ENCODE assay signal across 17 mouse cellular contexts in genomic region chr4:139646916-139647315, GRCm38 (mm10). TPM values are rescaled to one million over a fixed set of nuclear protein-coding genes. Genes with fewer than 3 reads are reported as not detected.
DNase-seq lines count a peak whose midpoint lies in the region; TF ChIP-seq lines count a peak whose summit lies in the region.
"Had no signal": no experiment of that assay in that cellular context is flagged by ENCODE, and none has a peak within 500 bp of the region (broad histone marks: within the 10 kb centered on the region; RNA-seq: fewer than 3 reads in every experiment).

No protein-coding gene starts in this region.

- no peak overlapping the region for H3K27ac ChIP-seq in layer of hippocampus, adult 2 months
- H3K27ac ChIP-seq: midbrain, embryonic 15.5 days; neural tube, embryonic 13.5 days had no signal

- DNase-seq in embryo, embryonic 10 days (ENCODE audit: low spot score), result peak; percentile 36
- no peak for DNase-seq in embryo, embryonic 11 days
- no peak for DNase-seq in layer of hippocampus, adult 2 months (ENCODE audit: low spot score in 2 of 2)
- no peak for DNase-seq in layer of hippocampus, adult 11-12 months (ENCODE audit: low spot score)
- DNase-seq in 3T3-L1 (ENCODE audit: low read depth, low spot score) (peak; percentile 25), ZHBTc4 (ENCODE audit: low read depth, low spot score) (peak; percentile 81)
- no peak for DNase-seq in B cell, adult 2 months
- no peak for DNase-seq in urinary bladder, postnatal 14 days (ENCODE audit: low spot score)
- DNase-seq: adrenal gland, postnatal 10 days; cerebellum, adult 11 months; kidney, adult 18-20 months; layer of hippocampus, adult 9-11 months; lung, postnatal 36 days had no signal

- TF ChIP-seq CTCF in layer of hippocampus, adult 2 months (conservative IDR thresholded peaks at IDR 0.05), result peak; percentile 62

- H3K4me3 ChIP-seq in layer of hippocampus, adult 2 months, result no peak overlapping the region
- H3K4me3 ChIP-seq: midbrain, embryonic 15.5 days; neural tube, embryonic 13.5 days had no signal

RNA-seq across cellular contexts. Expression of gene Tas1r2, which starts 6.4 kb away (rescaled TPM):
- total RNA-seq in layer of hippocampus, adult 2 months (2021), result not detected
- total RNA-seq: adrenal gland, postnatal 10 days; gastrocnemius, adult 18-20 months; hematopoietic stem cell, adult 5-6 weeks had no signal

RNA-seq across cellular contexts. Expression of gene Aldh4a1, which starts 24.2 kb away (rescaled TPM):
- 10 to 100 TPM; 20.1 to 20.2 TPM for total RNA-seq in layer of hippocampus, adult 2 months (2021)

RNA-seq across cellular contexts. Expression of gene Gm21969, which starts 43.9 kb away (rescaled TPM):
- not detected for total RNA-seq in layer of hippocampus, adult 2 months (2021)
- total RNA-seq: adrenal gland, postnatal 10 days; gastrocnemius, adult 18-20 months; hematopoietic stem cell, adult 5-6 weeks had no signal

Comparison
In these comparisons a context has a peak if more than half of its experiments do, and no peak if none do; other contexts are left out.
1. DNase-seq: peak in embryo, embryonic 10 days (single experiment), 3T3-L1 (single experiment) and ZHBTc4 (single experiment); none in embryo, embryonic 11 days (single experiment), layer of hippocampus, adult 2 months (0 of 2), layer of hippocampus, adult 11-12 months (single experiment), B cell, adult 2 months (0 of 2) and urinary bladder, postnatal 14 days (single experiment).